Mouse (Mus musculus) ovary, postnatal 36 days (tissue): ENCODE results near the gene Arl6ip4.

Source experiments
- DNase-seq: peaks from one replicate; pipeline ENCODE4 v3.0.0; 2022; ENCODE audit warnings: low spot score, mixed read lengths

The Arl6ip4 gene

DNA sequence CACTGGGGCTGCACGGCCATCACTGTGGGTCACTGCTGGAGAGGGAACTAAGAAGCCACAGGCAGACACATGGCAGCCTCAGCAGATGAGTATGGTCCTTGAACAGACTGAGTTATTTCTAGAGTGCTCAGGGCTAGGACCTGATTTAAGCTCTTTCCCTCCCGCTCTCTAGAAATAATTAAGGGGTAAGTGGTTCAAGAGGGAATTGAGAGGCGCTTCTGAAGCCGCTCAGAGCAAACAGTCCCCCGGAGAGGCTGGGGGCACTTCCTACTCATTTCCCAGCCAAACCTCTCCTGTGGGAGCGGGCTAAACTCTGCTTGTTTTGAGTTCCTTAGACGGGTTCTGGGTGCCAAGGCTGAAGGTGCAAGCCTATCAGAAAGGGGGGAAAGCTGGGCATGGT, 35.0 kb downstream of the Arl6ip4 start:
- no peak for DNase-seq

DNA sequence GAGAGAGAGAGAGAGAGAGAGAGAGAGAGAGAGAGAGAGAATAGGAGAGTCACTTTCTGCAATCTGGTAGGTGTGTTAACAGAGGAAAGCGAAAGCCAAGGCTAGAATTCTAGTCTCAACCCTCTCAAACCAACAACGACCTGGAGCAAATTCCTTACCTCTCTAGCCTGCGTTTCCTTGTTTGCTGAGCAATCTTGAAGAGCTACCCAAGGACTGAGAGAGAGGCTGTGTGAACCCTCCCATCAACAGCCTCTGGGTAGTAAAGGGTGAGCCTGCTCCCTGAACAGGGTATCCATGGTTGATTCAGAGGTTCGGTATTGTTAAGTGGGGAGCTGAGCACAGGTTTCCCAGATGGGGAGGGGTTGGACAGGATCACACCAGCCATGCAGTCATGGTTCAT, 36.8 kb downstream of the Arl6ip4 start:
- no peak for DNase-seq

- DNase-seq, result no peak
Observed at GRCm38 (mm10) chr5:124155943-124156342, 40.1 kb downstream of the Arl6ip4 start.

DNA sequence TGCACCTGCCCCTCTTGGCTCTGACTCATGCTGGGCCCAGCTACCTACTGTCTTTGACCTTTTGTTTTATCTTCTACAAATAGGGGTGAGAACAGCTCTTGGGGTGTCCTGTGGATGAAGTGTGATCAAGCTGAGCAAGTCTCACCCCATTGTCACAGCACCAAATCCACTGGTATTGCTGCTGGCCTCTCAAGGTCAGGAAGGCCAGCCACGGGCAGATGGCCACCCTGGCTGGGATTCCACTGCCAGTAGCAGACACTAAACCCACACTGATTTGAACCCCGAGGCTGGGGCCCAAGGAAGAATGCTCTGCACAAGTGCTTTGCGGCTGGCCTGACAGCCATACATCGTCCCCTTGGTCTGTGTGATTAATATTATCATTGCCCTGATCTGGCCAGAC, 42.4 kb downstream of the Arl6ip4 start:
- DNase-seq, result no peak

- DNase-seq, result no peak
Observed at GRCm38 (mm10) chr5:124159453-124159852, 43.6 kb downstream of the Arl6ip4 start.

DNA sequence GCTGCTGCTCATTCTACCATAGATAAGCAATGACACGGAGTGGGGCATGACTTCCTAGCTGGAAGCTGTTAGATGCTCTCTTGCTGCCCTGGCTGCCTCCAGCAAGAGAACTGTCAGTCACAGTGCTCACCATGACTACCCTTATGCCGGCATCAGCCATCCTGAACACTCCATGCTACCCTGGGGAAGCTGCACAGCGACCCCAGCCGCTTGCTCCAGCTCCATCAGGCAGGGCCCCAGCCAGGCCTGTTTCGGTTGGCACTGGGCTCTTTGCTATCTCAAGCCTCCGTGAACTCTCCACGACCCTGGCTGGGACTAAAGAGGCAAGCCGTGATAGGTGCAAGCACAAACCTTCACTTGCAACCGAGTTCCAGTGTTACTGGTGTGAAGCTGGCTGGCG, 45.9 kb downstream of the Arl6ip4 start:
- no peak for DNase-seq

GRCm38 (mm10) chr5:124162577-124162976, 46.7 kb downstream of the Arl6ip4 start:
- DNase-seq, result peak; percentile 58

- DNase-seq, result no peak
Observed at GRCm38 (mm10) chr5:124163445-124163844, 47.6 kb downstream of the Arl6ip4 start.

- no peak for DNase-seq
Observed at GRCm38 (mm10) chr5:124165622-124166570, 50.0 kb downstream of the Arl6ip4 start.

DNA sequence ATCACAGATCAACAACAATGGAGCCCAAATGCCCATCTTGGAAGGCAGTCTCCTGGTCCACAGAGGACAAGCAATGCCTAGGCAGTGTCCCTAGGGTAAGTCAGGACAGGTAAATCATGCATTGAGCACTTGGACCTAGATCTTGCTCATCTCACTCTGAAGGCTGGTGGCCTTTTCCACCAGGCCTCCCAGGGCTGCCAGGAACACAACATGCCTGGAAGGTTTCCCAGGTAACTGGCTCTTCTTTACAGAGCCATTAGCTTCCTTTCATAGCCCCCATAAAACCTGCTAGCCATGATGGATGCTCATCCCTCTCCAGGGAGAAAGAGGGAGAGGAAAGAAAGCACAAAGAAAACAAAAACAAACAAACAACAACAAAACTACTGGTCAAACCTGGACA, 50.9 kb downstream of the Arl6ip4 start:
- DNase-seq, result no peak

DNA sequence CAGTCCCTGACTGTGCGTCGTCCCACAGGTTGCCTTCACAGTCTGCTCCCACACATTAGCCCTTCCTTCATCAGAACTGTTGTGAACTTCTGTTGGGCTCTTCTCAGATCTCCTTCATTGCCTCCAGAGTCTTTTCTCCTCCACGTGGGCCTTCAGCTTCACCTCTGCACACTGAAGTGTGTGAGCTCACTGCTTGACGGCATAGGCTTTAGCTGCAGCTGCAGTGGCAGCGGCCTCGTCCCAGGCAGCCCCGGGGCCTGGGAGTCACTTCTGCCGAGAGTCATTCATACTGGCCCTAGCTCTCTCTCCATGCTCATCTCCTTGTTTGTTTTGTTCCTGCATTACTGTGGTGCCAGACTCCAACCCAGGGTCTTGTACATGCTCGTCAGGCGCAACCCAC, 51.7 kb downstream of the Arl6ip4 start:
- DNase-seq, result no peak
